Mouse (Mus musculus): ENCODE results near the gene Olfm4.

Gene Olfm4

GRCm38 (mm10) chr14:80026078-80026477 is 42.2 kb downstream of the Olfm4 start:
- in situ Hi-C loops (cut with MboI; ENCODE audit: low sequenced_read_pairs), result no loop called here

- in situ Hi-C loops (cut with MboI; ENCODE audit: low sequenced_read_pairs), result no loop called here
Measured at GRCm38 (mm10) chr14:80029297-80030001, 45.6 kb downstream of the Olfm4 start.

DNA sequence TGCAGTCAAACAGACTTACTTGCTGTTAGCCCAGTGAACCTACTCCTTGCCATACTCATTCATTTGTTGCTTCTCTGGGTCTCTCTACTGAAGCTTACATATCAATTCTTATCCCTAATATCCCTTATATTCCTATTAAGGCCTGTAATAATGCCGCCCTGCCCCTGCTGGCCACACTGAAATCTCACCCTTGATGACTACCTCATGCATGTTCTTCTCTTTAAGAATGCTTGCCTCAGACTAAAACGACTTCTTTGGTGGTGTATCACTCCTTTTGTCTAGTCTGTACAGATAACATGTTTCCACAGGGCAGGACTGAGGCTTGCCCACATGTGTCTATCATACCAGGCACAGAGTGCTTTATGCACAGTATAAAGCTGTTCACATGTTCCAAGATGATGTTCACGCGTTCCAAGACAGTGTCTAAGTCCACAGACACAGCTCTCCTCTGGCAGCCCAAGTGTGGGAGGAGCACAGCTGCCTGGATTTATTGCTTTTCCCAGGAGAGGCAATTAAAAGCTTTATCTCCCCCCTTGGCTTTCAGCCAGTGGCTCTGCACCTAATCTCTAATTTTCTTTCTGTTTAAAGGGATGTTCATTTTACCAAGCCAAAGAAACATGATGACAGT is 55.9 kb downstream of the Olfm4 start:
- in situ Hi-C loops (cut with MboI; ENCODE audit: low sequenced_read_pairs), result no loop called here

DNA sequence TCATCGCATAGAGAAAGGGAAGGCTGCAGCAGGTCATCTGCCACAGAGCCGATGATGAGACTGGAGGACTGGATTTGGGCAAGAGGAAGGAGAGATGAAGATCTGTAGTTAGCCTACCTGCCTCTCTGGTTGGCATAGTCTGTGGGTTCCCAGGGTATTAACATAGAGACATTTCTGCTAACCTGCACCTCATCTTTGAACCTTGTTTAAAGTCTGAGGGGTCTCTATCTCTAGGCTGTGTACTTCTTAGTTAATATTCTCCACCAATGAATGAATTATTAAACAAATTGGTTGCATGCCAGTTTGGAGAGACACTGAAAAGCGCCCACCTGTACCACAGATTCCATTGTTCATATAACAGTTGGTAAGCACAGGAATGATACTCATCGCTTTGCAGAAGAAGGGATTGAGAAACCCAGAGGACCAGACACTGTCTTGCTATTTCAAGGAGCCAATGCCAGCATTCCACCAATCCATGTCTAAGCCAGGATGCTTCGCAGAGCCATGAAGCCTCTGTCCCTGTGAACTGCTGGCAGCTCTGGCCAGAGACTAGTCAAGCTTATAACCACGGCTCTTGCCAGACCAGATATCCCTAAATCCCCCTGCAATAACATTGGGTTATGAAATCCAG is 62.3 kb downstream of the Olfm4 start:
- in situ Hi-C loops (cut with MboI; ENCODE audit: low sequenced_read_pairs), result no loop called here

DNA sequence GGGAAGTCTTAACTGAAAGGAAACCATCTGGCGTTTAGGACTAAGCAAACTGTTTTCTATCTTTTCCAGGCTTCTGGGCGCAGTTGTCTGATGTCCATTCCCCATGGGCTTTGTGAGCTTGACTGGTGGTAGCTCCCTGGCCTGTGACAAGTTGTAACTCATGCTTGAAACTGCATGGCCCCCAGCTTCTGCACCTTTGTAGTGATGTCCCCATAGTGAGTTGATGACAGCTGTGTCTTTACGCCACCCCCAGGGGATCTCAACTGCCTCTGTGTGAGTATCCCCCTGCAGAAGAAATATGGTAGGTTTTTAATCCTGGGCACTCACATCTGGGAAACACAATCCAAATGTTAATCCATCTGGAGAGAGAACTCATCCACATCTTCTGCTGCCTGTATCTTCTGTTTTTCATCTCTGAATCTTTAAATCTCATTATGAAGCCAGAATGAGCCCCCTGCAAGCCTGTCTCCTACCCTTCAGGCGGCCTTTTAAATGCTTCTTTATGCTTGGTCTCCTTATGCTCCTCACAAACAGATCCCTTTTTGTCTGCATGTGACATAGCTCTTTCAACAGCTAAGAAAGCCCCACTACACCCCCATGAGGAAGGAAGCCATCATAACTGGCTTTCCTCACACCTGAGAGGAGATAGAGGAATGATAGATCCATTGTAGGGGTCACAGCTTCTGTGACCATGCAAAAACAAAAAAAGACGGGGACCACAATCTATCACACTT is 63.7 kb downstream of the Olfm4 start:
- in situ Hi-C loops (cut with MboI; ENCODE audit: low sequenced_read_pairs), result no loop called here

GRCm38 (mm10) chr14:80055725-80056124 is 71.8 kb downstream of the Olfm4 start:
- in situ Hi-C loops (cut with MboI; ENCODE audit: low sequenced_read_pairs), result no loop called here

- in situ Hi-C loops (cut with MboI; ENCODE audit: low sequenced_read_pairs), result no loop called here
Measured at GRCm38 (mm10) chr14:80061686-80062085, 77.8 kb downstream of the Olfm4 start.

DNA sequence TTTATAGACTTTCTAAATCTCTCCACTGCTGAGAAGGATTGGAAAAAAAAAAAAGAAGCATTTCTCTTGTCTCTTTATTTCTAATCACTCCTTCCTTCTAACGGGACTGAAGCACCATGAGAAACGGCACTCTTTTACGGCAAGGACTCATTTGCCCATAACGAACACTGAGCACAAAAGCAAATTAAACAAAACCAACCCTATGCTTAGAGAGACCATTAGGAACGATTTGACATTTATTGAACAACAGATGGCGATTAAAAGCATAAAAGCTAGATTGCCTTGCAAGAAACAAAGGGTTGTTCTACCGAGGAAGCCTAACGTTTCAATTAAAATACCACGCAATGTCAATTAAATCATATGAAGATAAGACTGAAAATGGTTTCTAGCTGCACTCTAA is 79.0 kb downstream of the Olfm4 start:
- in situ Hi-C loops (cut with MboI; ENCODE audit: low sequenced_read_pairs), result no loop called here

DNA sequence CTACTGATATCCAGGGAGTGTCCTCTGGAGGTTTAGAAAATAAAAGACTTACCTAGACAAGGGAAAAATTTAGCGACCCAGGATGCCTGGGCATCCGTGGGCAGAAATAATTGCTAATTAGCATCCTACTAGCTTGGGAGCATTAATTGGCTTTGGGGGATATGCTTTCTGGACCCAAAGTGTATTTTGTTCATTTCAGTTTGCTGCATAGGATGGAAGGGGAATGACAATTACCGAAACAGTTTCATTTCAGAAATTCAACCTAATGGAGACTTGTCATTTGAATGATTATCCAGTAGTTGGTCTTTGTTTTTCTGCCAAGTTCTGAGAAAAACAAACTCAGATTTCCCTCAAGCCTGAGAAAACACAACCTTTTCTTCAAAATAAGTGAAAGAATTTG is 86.7 kb downstream of the Olfm4 start:
- in situ Hi-C loops (cut with MboI; ENCODE audit: low sequenced_read_pairs), result no loop called here

All from CH12F3 (cell line).